Mouse (Mus musculus) myocyte (in vitro differentiated cells): ENCODE results near the gene Mogat2.

ENCODE experiments used
- E2F4 ChIP-seq: IDR thresholded peaks from one replicate; pipeline ENCODE4 v1.6.1; 2011; ENCODE audit warnings: mild to moderate bottlenecking, control low read depth, moderate library complexity; ENCODE audit not compliant: insufficient read depth
- MAX ChIP-seq: IDR thresholded peaks from one replicate; pipeline ENCODE4 v1.6.1; 2011; ENCODE audit warnings: low read depth, mild to moderate bottlenecking, control low read depth
- MYOD1 ChIP-seq, 3 experiments: IDR thresholded peaks; one replicate each; pipeline ENCODE4 v1.6.1; 2011; ENCODE audit warnings: control low read depth in 2 of 3, low read depth in 2 of 3, mild to moderate bottlenecking in 2 of 3, moderate library complexity in 1 of 3; ENCODE audit not compliant: insufficient read length in 2 of 3, control insufficient read depth in 1 of 3
- MYOG ChIP-seq, 3 experiments: IDR thresholded peaks; one replicate each; pipeline ENCODE4 v1.6.1; 2011; ENCODE audit warnings: control low read depth in 2 of 3, low read depth in 2 of 3, mild to moderate bottlenecking in 2 of 3; ENCODE audit not compliant: insufficient read length in 2 of 3, control insufficient read depth in 1 of 3, insufficient read depth in 1 of 3
- POLR2A ChIP-seq: IDR thresholded peaks from one replicate; pipeline ENCODE4 v1.6.1; 2011; ENCODE audit warnings: low read depth, mild to moderate bottlenecking, control low read depth, moderate library complexity; ENCODE audit not compliant: insufficient read length
- POLR2AphosphoS2 ChIP-seq: IDR thresholded peaks from one replicate; pipeline ENCODE4 v1.6.1; 2011; ENCODE audit warnings: low read depth, control low read depth; ENCODE audit not compliant: insufficient read length
- REST ChIP-seq: IDR thresholded peaks from one replicate; pipeline ENCODE4 v1.6.1; 2011; ENCODE audit warnings: mild to moderate bottlenecking, control low read depth, moderate library complexity; ENCODE audit not compliant: insufficient read depth, insufficient read length
- SRF ChIP-seq: IDR thresholded peaks from one replicate; pipeline ENCODE4 v1.6.1; 2011; ENCODE audit warnings: low read depth; ENCODE audit not compliant: control insufficient read depth, insufficient read length
- TCF12 ChIP-seq: IDR thresholded peaks from one replicate; pipeline ENCODE4 v1.6.1; 2011; ENCODE audit warnings: mild to moderate bottlenecking, control low read depth; ENCODE audit not compliant: poor library complexity, insufficient read depth, severe bottlenecking
- TCF3 ChIP-seq: IDR thresholded peaks from one replicate; pipeline ENCODE4 v1.6.1; 2011; ENCODE audit warnings: low read depth, control low read depth; ENCODE audit not compliant: insufficient read length
- USF1 ChIP-seq: IDR thresholded peaks from one replicate; pipeline ENCODE4 v1.6.1; 2011; ENCODE audit warnings: low read depth, mild to moderate bottlenecking, control low read depth, moderate library complexity

GRCm38 (mm10) chr7:99175666-99176065 is 62.8 kb downstream of the Mogat2 start:
- no peak for TF ChIP-seq USF1
- TF ChIP-seq REST = no peak
- TF ChIP-seq POLR2A = no peak
- TF ChIP-seq MYOD1 (IDR thresholded peaks at IDR 0.05; ENCODE audit: control insufficient read depth in 1 of 3, insufficient read length in 2 of 3, low read depth in 2 of 3) = no peak
- no peak for TF ChIP-seq SRF
- no peak for TF ChIP-seq TCF3
- no peak for TF ChIP-seq E2F4
- no peak for TF ChIP-seq MAX
- TF ChIP-seq POLR2AphosphoS2 = no peak
- TF ChIP-seq TCF12 = no peak
- no peak for TF ChIP-seq MYOG (IDR thresholded peaks at IDR 0.05; ENCODE audit: control insufficient read depth in 1 of 3, insufficient read depth in 1 of 3, insufficient read length in 2 of 3, low read depth in 2 of 3)
